Mouse (Mus musculus): ENCODE results near the gene B9d2. TPM values are rescaled to one million over a fixed set of nuclear protein-coding genes. Genes with fewer than 3 reads are reported as not detected.
"Not testable (repeated sequence)": the region's sequence is repeated elsewhere in the genome, so short reads cannot be mapped to it uniquely, and the experiment has no call there.

Gene B9d2
- total RNA-seq, 4 experiments from 2014 or later: 25.3 to 29.6 (median 28.6) TPM

DNA sequence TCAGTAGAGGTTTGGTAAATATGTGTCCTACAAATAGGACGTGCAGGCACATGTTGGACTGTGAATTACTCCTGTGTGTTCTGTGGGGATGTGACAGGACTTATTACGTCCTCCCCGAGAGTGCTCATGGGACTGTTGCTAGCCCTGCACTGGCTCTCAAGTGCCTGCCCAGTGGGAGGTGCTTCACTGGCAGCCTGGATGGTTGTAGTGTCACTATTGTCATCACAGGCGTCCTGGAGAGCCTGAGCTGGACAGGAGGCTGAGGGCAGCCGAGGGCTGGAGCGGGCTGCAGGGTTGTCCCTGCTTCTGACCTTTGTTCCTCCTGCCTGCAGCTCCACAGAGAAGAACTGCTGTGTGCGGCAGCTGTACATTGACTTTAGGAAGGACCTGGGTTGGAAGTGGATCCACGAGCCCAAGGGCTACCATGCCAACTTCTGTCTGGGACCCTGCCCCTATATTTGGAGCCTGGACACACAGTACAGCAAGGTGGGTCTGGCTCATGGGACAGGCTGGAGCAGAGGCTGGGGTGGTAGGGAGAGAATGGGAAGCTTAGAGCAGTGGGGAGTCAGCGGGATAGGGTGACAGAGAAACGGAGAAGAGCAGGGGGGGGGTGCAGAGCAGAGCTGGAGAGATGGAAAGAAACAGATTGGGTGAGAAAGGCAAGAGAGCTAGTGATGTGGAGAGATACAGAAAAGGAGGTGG, 23.4 kb downstream of the B9d2 start:
- DNase-seq (ENCODE audit: low spot score in 2 of 2): no peak

GRCm38 (mm10) chr7:25704716-25705364, 24.3 kb downstream of the B9d2 start:
- no peak for DNase-seq (ENCODE audit: low spot score in 2 of 2)

DNA sequence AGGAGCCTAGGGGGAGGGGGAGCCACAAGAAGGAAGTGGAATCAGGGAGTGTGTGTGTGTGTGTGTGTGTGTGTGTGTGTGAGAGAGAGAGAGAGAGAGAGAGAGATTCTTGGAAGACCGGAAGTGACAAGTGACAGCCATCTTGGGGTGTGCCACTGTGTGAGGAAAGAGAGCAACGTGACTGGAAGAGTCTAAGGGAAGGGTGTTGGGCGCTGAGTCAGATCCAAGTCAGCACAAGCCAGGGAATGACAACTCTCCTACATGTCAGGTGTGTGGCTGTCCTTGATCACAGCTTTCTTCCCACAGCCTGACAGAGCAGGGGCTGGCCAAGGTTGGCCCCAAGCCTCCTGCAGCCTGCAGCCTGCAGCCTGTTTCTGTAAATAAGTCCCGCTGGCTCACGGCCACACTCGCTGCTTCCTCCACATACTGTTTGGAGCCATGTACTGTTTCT, 25.2 kb downstream of the B9d2 start:
- DNase-seq (ENCODE audit: low spot score in 2 of 2): peak in 1 of 2 experiments; percentile 77

GRCm38 (mm10) chr7:25706578-25707170, 26.1 kb downstream of the B9d2 start:
- DNase-seq (ENCODE audit: low spot score in 2 of 2): no peak

GRCm38 (mm10) chr7:25707581-25708292, 27.2 kb downstream of the B9d2 start:
- DNase-seq (ENCODE audit: low spot score in 2 of 2): no peak

DNA sequence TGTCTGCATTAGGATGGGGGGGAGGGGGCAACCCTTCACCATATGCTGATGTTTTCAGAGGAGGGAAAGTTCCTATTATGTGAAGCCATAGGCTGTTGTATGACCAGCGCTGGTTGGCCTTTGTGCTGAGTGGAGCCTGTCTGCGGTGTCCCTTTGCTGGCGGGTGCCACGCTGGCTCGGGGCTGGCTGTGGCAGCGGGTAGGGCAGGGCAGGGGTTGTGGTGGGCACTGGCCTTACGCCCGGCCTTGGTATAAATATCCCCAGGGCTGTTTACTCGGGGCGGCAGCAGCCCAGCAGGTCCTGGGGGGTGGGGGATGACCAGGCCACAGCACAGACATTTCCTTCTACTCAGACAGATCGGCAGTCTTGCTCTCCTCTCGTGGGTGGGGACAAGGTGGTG, 29.4 kb downstream of the B9d2 start:
- no peak for DNase-seq (ENCODE audit: low spot score in 2 of 2)

DNA sequence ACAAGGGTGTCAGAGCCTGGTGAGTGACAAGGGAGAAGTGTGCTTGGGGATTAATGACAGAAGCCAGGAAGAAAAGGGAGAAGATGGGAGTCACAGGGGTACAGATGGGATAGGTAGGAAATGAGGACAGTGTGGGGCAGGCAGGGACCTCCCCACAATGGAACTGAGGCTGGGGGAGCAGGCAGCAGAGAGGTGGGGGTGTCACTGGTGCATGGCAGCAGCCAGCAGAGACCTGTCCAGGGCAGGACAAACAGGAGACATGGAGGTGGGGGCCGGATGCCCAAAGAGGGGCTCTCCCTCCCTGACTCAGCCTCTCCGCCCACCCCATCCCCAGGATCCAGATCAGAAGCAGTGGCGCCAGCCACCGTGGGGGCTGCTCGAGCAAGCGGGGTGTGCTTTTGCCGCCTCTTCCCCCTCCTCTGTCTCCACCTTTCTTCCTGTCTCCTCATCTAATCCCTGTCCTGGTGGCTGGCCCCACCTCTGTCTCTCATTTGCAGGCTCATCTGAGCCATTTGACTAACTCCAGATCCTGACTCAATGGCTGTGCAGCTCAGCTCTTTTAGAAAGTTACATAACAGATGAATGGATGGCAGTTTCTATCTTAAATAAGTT, 30.0 kb downstream of the B9d2 start:
- DNase-seq (ENCODE audit: low spot score in 2 of 2): peak in 1 of 2 experiments; percentile 76

DNA sequence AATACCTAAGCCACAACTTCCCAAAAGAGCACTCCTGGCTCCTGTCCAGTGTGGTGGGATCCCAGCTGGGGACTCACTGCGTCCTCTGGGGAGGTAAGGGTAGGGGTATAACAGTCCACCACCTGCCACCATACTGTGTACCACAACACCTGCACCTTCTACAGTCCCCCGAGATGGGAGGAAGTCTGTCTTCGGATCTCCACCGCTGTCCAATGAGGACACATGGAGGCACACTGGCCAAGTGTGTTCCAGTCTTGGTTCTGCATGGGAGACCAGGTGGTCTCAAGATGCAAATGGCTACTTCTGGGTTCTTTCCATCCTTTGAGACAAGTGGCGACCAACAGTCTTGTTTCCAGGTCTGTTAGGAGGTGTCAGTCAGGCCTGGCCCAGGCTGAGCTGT, 30.6 kb downstream of the B9d2 start:
- no peak for DNase-seq (ENCODE audit: low spot score in 2 of 2)

DNA sequence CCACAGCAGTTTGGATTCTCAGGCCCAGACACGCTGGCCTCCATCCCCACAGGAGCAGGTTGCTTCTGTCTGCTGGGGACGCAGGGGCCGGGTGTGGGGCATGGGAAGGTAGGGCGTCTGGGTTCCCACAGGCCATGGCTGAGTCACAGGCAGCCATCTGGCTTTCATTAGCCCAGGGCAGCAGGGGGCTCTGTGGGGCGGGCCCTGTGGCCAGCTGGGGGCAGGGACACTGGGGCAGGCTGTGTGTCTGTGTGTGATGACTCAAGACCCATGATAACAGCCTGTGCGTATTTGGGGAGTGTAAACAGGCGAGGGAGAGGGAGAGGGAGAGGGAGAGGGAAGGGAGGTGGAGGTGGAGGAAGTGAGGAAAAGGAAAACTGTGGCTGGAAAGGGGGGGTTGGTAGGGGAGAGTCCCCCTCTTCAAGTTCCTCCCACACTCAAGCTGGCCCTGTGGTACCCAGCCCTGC, 31.2 kb downstream of the B9d2 start:
- DNase-seq (ENCODE audit: low spot score in 2 of 2): peak in 1 of 2 experiments; percentile 60

DNA sequence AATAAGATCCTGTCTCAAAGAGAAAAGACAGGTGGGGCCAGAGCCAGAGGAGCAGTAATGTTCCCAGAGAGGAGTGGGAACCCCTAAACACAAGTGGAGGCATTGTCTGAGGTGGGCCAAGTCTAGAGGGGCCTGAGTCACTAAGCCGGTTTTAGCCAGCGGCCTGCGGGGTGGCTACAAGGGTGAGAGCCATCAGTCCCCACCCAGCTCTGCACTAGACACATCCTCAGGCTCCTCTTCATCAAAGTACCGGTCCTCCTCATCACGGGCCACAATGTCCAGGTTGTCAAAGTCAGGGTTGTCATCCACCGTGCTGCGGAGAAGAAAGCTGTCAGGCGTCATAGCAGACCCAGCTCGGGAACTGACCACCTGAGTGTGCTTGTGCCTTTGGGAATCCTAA, 32.2 kb downstream of the B9d2 start:
- no peak for DNase-seq (ENCODE audit: low spot score in 2 of 2)

DNA sequence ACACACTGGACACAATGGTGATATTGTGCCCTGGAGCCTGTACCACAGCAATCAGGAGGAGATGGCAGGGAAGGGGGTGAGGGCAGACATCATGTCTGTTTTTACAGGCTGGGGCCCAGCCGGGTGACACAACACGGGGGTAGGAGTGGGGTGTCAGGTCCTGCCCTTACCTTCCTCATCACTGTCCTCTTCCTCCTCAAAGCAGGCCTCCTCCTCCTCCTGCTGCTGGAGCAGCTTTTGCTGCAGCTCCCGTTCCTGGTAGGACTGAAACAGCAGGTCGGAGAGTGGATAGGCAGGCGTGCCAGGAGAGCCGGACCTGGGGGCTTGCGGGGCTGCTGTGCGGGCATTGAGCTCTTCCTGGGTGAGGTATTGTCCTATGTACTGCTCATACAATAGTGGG, 34.0 kb downstream of the B9d2 start:
- no peak for DNase-seq (ENCODE audit: low spot score in 2 of 2)

- no peak for DNase-seq (ENCODE audit: low spot score in 2 of 2)
Observed at GRCm38 (mm10) chr7:25715731-25716271, 35.2 kb downstream of the B9d2 start.

GRCm38 (mm10) chr7:25717478-25717877, 36.9 kb downstream of the B9d2 start:
- no peak for DNase-seq (ENCODE audit: low spot score in 2 of 2)

- peak; percentile 89 to 94 for DNase-seq (ENCODE audit: low spot score in 2 of 2)
Observed at GRCm38 (mm10) chr7:25718788-25719417, 38.3 kb downstream of the B9d2 start, which contains the start of gene Ccdc97. TSS of gene Ccdc97 (minus strand) at chr7:25719088.

- peak in 1 of 2 experiments; percentile 84 for DNase-seq (ENCODE audit: low spot score in 2 of 2)
Observed at GRCm38 (mm10) chr7:25719761-25720610, 39.4 kb downstream of the B9d2 start.

DNA sequence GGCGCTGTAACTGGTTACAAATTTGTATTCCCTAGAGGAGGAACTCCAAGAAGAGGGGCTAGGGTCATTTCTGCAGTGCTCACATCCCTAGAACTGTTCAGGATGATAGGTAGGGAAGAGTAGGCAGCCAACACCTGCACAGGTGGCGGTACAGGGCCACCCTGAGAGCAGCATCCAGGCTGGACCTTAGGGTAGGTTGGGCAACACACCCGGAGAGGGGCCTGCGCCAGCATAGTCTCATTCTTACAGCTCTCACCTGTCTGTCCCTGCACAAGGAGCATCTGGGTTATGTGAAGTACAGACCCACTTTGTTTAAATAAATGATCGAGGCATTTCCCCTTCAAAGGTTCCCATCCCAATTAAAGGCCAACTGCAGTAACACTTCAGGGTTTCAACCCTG, 40.2 kb downstream of the B9d2 start:
- no peak for DNase-seq (ENCODE audit: low spot score in 2 of 2)

DNA sequence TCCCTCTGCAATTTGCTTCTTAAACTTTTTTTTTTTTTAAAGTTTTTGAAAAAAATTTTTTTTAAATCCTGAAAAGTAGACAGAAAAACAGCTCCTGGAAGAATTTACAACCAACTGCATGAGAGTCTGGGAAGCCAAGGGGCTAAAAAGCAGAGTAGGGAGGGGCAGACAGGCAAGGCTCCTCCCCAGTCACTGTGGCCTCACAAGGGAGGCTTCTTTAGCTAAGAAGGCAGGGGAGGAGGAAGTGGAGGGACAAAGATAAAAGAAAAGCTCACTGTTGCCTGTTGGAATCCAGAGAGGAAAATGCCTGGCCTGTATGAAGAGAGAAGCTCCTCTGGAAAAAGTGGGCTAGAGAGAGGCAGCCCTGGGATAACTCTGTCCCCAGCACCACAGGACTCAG, 41.2 kb downstream of the B9d2 start:
- DNase-seq (ENCODE audit: low spot score in 2 of 2): not testable (repeated sequence)

DNA sequence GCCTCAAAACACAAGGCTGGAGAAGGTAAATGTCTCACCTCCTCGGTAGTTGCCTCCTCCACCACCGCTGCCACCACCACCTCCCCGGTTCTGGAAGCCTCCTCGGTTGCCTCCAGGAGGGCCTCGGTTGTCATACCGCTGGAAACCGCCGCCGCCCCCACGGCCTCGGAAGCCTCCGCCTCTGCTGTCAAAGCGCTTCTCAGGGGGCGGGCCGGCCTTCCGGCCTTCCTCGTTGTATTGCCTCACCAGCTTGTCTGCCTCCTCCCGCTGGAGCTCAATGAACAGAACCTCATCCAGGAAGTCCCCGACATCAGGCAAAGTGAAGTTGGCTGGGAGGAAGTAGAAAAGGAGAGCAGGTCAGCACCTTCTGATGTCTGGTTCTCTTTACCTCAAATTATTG, 45.3 kb downstream of the B9d2 start:
- no peak for DNase-seq (ENCODE audit: low spot score in 2 of 2)

DNA sequence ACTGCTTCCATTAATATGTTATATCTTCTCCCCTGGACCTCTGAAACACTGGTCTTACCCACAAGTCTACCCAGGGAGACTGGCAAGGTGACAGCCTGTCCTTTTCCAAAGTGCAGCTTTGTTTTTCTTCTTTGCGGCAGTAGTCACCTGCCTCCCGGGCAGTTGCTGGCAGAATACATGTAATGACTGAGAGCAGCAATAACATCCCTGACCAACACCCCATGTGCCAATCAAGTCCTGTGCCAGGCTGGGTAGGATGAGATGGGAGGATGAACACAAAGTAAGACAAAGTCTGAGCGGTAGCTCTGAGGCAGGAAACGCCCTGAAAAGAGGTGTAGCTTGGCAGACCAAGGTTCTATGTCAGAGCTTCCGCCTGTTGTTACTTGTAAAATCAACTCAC, 47.2 kb downstream of the B9d2 start:
- no peak for DNase-seq (ENCODE audit: low spot score in 2 of 2)

- DNase-seq (ENCODE audit: low spot score in 2 of 2): no peak
Observed at GRCm38 (mm10) chr7:25729396-25729795, 48.8 kb downstream of the B9d2 start.
